Mouse (Mus musculus) kidney, adult 2 months (tissue): ENCODE data around the gene Myo3b. TPM values are rescaled to one million over a fixed set of nuclear protein-coding genes. Genes with fewer than 3 reads are reported as not detected.

ENCODE experiments used
- DNase-seq: peaks from one replicate; pipeline ENCODE4 v3.0.0; 2021
- H3K27ac ChIP-seq: fragments of 200-500 bp; 2 replicates; pipeline ENCODE4 v1.5.1; 2012; ENCODE audit warnings: low read depth, low read length, control low read depth, inconsistent platforms; ENCODE audit not compliant: insufficient read depth
- H3K27me3 ChIP-seq: fragments of 200-500 bp; replicated peaks from 2 replicates; pipeline ENCODE4 v1.6.1; 2012; ENCODE audit warnings: mild to moderate bottlenecking, moderate library complexity, low read length, inconsistent platforms; ENCODE audit not compliant: control insufficient read depth, insufficient read depth
- H3K36me3 ChIP-seq: fragments of 200-500 bp; 2 replicates; pipeline ENCODE4 v1.6.1; 2012; ENCODE audit warnings: mild to moderate bottlenecking, moderate library complexity, low read length, inconsistent platforms; ENCODE audit not compliant: control insufficient read depth, insufficient read depth
- H3K4me1 ChIP-seq: fragments of 200-500 bp; 2 replicates; pipeline ENCODE4 v1.6.1; 2011; ENCODE audit warnings: low read length; ENCODE audit not compliant: control insufficient read depth, insufficient read depth
- H3K4me3 ChIP-seq: fragments of 200-500 bp; 2 replicates; pipeline ENCODE4 v1.5.1; 2011; ENCODE audit warnings: mild to moderate bottlenecking, low read depth, low read length, control low read depth; ENCODE audit not compliant: insufficient read depth
- CTCF ChIP-seq: fragments of 200-500 bp; conservative IDR thresholded peaks from 2 replicates; pipeline ENCODE4 v1.5.1; 2011; ENCODE audit warnings: low read depth, mild to moderate bottlenecking, control low read depth, low read length, moderate library complexity, mixed read lengths; ENCODE audit not compliant: insufficient read depth, insufficient read length
- POLR2A ChIP-seq: fragments of 200-500 bp; IDR thresholded peaks from one replicate; pipeline ENCODE4 v1.6.1; 2011; ENCODE audit warnings: low read depth, low read length, control low read depth
- WGBS: fragments of 180-500 bp; shearing (Covaris S2); methylation state at CpG from one replicate; pipeline ENCODE4 v1.1.7; 2018; 5-methylcytosine and 5-hydroxymethylcytosine counted together
- polyA plus RNA-seq: library from polyadenylated mRNA; depleted of rRNA; stranded (reverse); fragments of >200 nt; gene quantifications from 2 replicates; pipeline ENCODE4 v1.2.3, GENCODE M21; 2012

Gene Myo3b
- polyA plus RNA-seq, 1 experiment: 1.7 TPM

DNA sequence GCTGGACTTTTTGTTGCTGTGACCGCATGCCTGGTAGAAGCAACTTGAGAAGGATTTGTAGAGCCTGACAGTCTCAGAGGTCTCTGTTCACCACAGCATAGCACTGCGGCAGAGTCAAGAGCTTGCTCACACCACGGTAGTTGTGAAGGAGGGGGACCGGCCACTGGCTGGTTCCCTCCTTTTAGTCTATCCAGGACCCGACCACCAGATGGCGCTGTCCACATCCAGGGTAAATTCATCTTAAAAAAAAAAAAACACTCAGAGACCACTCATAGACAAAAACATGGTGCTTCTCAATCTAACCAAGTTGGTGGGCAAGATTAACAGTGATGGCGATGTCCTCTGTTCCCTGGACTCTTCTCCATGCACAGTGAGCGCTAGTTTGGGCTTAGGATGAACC, 1.7 kb upstream of the Myo3b start:
- H3K27ac ChIP-seq: no peak overlapping the region

DNA sequence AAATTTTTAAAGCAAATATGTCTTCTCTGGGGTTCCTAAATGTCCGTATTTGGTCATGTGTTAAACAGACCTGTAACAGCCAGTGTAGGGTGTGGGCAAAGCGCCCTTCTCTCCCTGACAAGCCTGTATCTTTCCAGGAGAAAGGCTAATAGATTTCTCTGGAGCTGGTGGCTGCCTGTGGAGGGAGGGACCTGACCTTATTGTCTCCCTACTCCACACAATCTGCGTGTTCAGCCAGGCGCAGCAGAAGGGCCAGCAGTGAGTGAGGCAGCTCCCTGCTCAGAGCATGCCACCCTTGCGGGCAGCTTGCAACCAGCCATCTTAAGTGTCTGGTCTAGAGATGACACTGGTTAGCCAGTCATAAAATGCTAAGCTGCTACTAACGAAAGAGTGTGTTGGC, 5.5 kb downstream of the Myo3b start:
- no peak for TF ChIP-seq POLR2A
- TF ChIP-seq CTCF: no peak
- Histone ChIP-seq H3K27ac (no peak overlapping the region), H3K4me1 (no peaks in the 10 kb centered on the region), H3K27me3 (no peaks in the 10 kb centered on the region), H3K36me3 (no peaks in the 10 kb centered on the region), H3K4me3 (no peak overlapping the region)
- WGBS: 38% methylated on average over 6 of the region's 6 CpGs
- no peak for DNase-seq

More for the DNA sequence above, 1.7 kb upstream of the Myo3b start:
- no peaks in the 10 kb centered on the region for H3K27me3 ChIP-seq
- H3K36me3 ChIP-seq: no peaks in the 10 kb centered on the region
- peak; percentile 37 for DNase-seq
- H3K4me1 ChIP-seq: no peaks in the 10 kb centered on the region; the same call in 1 of the 2 replicates
- TF ChIP-seq CTCF (peak; percentile 54), POLR2A (no peak)
- H3K4me3 ChIP-seq: no peak overlapping the region
- 67% methylated on average over 8 of the region's 8 CpGs for WGBS

DNA sequence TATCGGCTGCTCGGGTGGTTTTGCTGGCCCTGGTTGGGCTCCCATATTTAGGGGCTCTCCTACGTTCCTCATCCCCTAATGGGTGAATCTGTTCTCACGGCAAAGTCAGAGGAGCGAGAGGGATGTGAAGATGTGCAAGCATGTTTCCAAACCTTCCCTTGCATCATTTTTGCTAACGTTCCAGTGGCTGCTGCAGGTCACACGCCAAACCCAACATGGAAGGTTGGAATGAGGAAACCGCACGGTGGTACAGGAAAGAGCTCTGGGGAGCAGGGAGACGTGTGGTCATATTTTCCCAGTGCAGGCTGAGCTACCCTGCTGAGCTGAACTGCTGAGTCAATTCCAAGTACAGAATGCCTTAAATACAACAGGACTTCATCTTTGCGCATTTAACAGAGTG, 8.9 kb downstream of the Myo3b start:
- Histone ChIP-seq H3K4me1 (no peaks in the 10 kb centered on the region), H3K4me3 (no peak overlapping the region), H3K27ac (no peak overlapping the region), H3K36me3 (no peaks in the 10 kb centered on the region), H3K27me3 (no peaks in the 10 kb centered on the region)
- no peak for DNase-seq
- TF ChIP-seq POLR2A: no peak
- no peak for TF ChIP-seq CTCF
- WGBS: 84% methylated on average over 11 of the region's 11 CpGs

DNA sequence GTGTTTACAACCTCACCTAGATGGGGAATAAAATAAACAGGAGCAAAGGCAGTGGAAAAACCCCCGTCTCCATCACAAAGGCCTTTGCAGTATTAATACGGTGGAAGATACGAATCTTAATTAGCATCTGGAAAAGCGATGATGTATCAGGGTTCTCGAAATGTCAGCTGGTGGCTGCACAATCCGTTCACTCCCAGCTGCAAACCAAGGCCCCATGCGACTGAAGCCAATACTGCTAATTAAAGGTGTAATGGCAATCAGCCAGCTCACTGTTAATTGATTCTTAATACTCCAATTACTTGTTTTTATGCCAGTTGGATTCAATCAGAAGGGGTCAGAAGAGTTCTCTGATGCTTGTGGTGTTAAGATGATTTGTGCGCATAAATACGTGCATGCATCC, 14.9 kb downstream of the Myo3b start:
- 83% methylated on average over 9 of the region's 9 CpGs for WGBS
- no peak overlapping the region for H3K27ac ChIP-seq
- H3K4me1 ChIP-seq: no peaks in the 10 kb centered on the region
- H3K36me3 ChIP-seq: no peaks in the 10 kb centered on the region
- no peak for DNase-seq
- TF ChIP-seq CTCF (no peak), POLR2A (no peak)
- H3K27me3 ChIP-seq: no peaks in the 10 kb centered on the region
- H3K4me3 ChIP-seq: no peak overlapping the region

DNA sequence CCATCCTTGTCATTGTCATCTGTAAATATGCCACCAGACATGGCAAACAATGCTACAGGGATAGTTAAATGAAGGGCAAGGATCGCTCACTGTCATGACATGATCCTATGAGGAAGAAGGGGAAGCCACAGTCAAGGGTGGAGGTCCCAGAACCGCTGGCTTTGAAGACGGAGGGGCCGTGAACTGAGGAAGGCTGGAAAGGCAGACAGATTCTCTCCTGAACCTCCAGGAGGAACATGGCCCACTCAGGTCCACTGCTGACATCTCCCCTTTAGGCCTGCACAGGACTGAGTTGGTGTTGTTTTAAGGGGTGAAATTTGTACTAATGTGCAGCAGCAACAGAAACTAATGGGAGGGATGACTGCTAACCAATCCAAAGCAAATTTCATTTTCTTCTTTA, 19.3 kb downstream of the Myo3b start:
- Histone ChIP-seq H3K36me3 (no peaks in the 10 kb centered on the region), H3K27ac (no peak overlapping the region), H3K27me3 (no peaks in the 10 kb centered on the region), H3K4me3 (no peak overlapping the region), H3K4me1 (no peaks in the 10 kb centered on the region)
- 97% methylated on average over 4 of the region's 4 CpGs for WGBS
- no peak for TF ChIP-seq POLR2A
- no peak for DNase-seq

DNA sequence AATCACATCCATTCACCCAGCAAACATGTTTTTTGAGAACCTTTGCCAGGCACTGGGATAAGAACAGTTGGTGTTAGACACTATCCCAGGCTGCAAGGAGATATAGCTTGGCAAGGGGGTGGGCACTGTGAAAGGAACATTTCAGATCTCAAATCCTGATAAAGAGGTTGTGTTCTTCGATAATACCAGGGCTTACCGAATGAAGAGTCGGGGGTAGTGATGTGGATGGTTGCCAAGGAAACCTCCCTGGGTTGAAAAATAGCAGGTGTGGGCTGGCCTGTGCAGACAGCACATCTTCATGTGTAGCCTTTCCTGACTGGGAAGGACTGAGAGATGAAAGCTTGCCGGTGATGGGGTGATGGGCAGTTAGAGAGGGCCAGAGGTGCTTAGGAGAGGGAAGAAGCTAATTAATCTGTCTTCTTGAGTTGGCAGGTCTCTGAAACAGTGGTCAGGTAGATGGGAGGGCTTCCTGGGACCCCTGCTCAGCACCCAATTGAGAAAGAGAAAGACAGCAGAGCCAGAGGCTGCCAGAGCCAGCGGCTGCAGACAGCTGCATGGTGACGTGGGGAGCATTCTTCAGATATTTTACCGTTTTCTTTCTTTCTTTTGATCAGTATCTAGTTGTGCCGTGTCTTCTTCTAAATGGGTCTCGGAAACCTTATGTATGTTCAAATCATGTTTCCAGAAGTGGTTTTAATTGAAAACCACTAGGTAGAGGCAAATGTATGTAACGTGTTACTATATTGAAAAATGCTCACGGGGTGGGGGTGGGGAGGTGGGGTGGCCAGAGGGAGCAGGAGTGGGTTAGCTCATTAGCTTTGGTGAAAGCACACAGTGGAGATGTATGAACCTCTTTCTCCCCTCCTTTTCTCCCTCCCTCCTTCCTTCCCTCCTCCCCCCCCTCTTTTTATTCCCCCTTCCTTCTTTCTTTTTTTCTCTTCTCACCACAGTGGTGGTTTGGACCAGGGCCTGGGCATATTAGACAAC, 21.7 kb downstream of the Myo3b start:
- no peaks in the 10 kb centered on the region for H3K27me3 ChIP-seq
- WGBS: 62% methylated on average over 11 of the region's 11 CpGs
- TF ChIP-seq CTCF (no peak), POLR2A (no peak)
- H3K27ac ChIP-seq: no peak overlapping the region
- H3K4me1 ChIP-seq: no peaks in the 10 kb centered on the region
- no peak overlapping the region for H3K4me3 ChIP-seq
- H3K36me3 ChIP-seq: no peaks in the 10 kb centered on the region
- no peak for DNase-seq

DNA sequence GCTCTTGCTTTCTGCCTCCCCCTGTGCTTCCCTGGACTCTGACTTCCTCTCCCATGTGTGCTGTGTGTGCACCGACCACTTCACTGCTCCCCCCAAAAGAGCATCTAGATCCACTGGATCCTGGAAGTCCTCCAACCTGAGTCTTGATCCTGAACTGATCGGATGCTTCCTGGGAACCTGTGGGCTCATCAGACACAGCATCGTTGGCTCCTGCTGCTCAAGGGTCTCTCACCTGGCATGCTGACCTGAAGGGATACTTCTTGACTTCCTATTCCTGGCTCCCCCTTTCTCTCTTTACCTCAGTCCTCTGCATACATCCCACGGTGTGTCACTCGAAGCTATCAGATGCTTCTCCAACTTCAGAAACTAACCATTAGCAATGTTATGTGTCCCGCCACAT, 26.2 kb downstream of the Myo3b start:
- no peaks in the 10 kb centered on the region for H3K36me3 ChIP-seq
- TF ChIP-seq POLR2A (no peak), CTCF (no peak)
- 86% methylated on average over 6 of the region's 6 CpGs for WGBS
- DNase-seq: no peak
- H3K4me1 ChIP-seq: peaks cover 15% of the 10 kb centered on the region
- H3K27me3 ChIP-seq: no peaks in the 10 kb centered on the region
- H3K4me3 ChIP-seq: no peak overlapping the region
- H3K27ac ChIP-seq: no peak overlapping the region

DNA sequence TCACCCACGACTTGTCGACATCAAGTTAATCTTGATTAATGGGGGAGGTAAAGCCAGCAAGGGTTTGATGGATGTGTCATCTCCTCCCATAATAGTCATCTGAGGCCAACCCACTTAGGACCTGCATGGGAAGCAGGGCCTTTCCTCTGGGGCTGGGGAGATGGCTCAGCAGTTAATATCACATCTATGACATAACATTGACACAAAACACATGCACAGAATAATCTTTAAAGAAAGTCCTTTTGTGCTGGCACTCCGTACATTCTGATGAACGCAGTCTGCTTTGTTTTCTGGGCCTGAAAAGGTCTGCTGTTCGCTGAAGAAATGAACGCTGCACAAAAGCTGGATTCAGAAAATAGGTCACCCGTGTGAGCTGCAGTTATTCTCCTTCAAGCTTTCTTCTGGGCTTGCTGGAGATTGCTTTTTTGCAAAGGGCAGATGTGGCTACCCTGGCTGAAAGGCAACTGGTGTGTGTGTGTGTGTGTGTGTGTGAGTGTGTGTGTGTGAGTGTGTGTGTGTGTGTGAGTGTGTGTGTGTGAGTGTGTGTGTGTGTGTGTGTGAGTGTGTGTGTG, 26.9 kb downstream of the Myo3b start:
- H3K27me3 ChIP-seq: no peaks in the 10 kb centered on the region
- H3K27ac ChIP-seq: peak overlapping the region; percentile 83
- DNase-seq: no peak
- H3K4me3 ChIP-seq: no peak overlapping the region
- WGBS: 63% methylated on average over 7 of the region's 7 CpGs
- TF ChIP-seq POLR2A (no peak), CTCF (no peak)
- H3K36me3 ChIP-seq: no peaks in the 10 kb centered on the region
- peaks cover 15% of the 10 kb centered on the region for H3K4me1 ChIP-seq
